Mouse (Mus musculus) heart, postnatal 36 days (tissue): ENCODE data around the gene Sgcb. TPM values are rescaled to one million over a fixed set of nuclear protein-coding genes. Genes with fewer than 3 reads are reported as not detected.
A peak's percentile ranks its signal among the peaks of the same experiment; 100 is the strongest.

Experiments used
- DNase-seq, 2 experiments: peaks; one replicate each; pipeline ENCODE4 v3.0.0; 2021 to 2022
- intact Hi-C: fragments of 180-260 bp; cut with DNase I; formaldehyde crosslinking; loops from one replicate; pipeline ENCODE4 v1.15.1; 2025
- total RNA-seq, 2 experiments: library from RNA; stranded (reverse); gene quantifications; 2 replicates each; pipeline ENCODE4 v1.2.3; 2021

The Sgcb gene
- total RNA-seq, 2 experiments from 2014 or later, result 97.5 to 103 TPM

GRCm38 (mm10) chr5:73637337-73638107 lies 10.1 kb downstream of the Sgcb start:
- no peak for DNase-seq
- intact Hi-C loops, result loop anchor here (1.0 kb wide), 1 partner anchor 206 kb away; no protein-coding TSS in a partner anchor

GRCm38 (mm10) chr5:73633141-73633540 lies 14.4 kb downstream of the Sgcb start:
- intact Hi-C loops, result loop anchor here (1.0 to 2.0 kb wide), 2 partner anchors 92 to 202 kb away; no protein-coding TSS in a partner anchor
- peak; percentile 70 to 82 for DNase-seq

- intact Hi-C loops, result loop anchor here (2.0 kb wide), 1 partner anchor 91 kb away; no protein-coding TSS in a partner anchor
- DNase-seq, result no peak
Measured at GRCm38 (mm10) chr5:73632291-73632690, 15.3 kb downstream of the Sgcb start, which contains the start of gene Lrrc66. Gene Lrrc66, minus strand, starts transcription at chr5:73632526.

GRCm38 (mm10) chr5:73631001-73631558 lies 16.5 kb downstream of the Sgcb start:
- intact Hi-C loops, result no loop called here

GRCm38 (mm10) chr5:73630141-73630540 lies 17.4 kb downstream of the Sgcb start:
- intact Hi-C loops, result no loop called here

More at GRCm38 (mm10) chr5:73631001-73631558, 16.5 kb downstream of the Sgcb start:
- DNase-seq, result no peak

GRCm38 (mm10) chr5:73627991-73628390 lies 19.6 kb downstream of the Sgcb start:
- intact Hi-C loops, result no loop called here
- DNase-seq, result no peak

More at GRCm38 (mm10) chr5:73630141-73630540, 17.4 kb downstream of the Sgcb start:
- no peak for DNase-seq

- intact Hi-C loops, result no loop called here
- DNase-seq, result no peak
Measured at GRCm38 (mm10) chr5:73627559-73627958, 20.0 kb downstream of the Sgcb start.

- intact Hi-C loops, result no loop called here
- no peak for DNase-seq
Measured at GRCm38 (mm10) chr5:73626842-73627241, 20.7 kb downstream of the Sgcb start.

- no peak for DNase-seq
- intact Hi-C loops, result no loop called here
Measured at GRCm38 (mm10) chr5:73625505-73625904, 22.1 kb downstream of the Sgcb start.

- DNase-seq, result no peak
- intact Hi-C loops, result no loop called here
Measured at GRCm38 (mm10) chr5:73618969-73619368, 28.6 kb downstream of the Sgcb start.

- DNase-seq, result no peak
Measured at GRCm38 (mm10) chr5:73615211-73615610, 32.4 kb downstream of the Sgcb start.

GRCm38 (mm10) chr5:73613296-73613695 lies 34.3 kb downstream of the Sgcb start:
- DNase-seq, result no peak
- intact Hi-C loops, result no loop called here

More at GRCm38 (mm10) chr5:73615211-73615610, 32.4 kb downstream of the Sgcb start:
- intact Hi-C loops, result no loop called here

GRCm38 (mm10) chr5:73611071-73611470 lies 36.5 kb downstream of the Sgcb start:
- intact Hi-C loops, result no loop called here
- no peak for DNase-seq

- intact Hi-C loops, result no loop called here
- DNase-seq, result no peak
Measured at GRCm38 (mm10) chr5:73604964-73605363, 42.6 kb downstream of the Sgcb start.

- intact Hi-C loops, result no loop called here
- no peak for DNase-seq
Measured at GRCm38 (mm10) chr5:73604542-73604941, 43.0 kb downstream of the Sgcb start.

GRCm38 (mm10) chr5:73602865-73603264 lies 44.7 kb downstream of the Sgcb start:
- intact Hi-C loops, result no loop called here
- DNase-seq, result no peak

- intact Hi-C loops, result no loop called here
- DNase-seq, result no peak
Measured at GRCm38 (mm10) chr5:73601361-73601763, 46.2 kb downstream of the Sgcb start.

- peak; percentile 19 to 20 for DNase-seq
- intact Hi-C loops, result no loop called here
Measured at GRCm38 (mm10) chr5:73599991-73600390, 47.6 kb downstream of the Sgcb start.

- DNase-seq, result peak; percentile 5 to 12
- intact Hi-C loops, result no loop called here
Measured at GRCm38 (mm10) chr5:73598943-73599695, 48.5 kb downstream of the Sgcb start.

- intact Hi-C loops, result no loop called here
- DNase-seq, result no peak
Measured at GRCm38 (mm10) chr5:73587119-73587518, 60.5 kb downstream of the Sgcb start.

- intact Hi-C loops, result no loop called here
- no peak for DNase-seq
Measured at GRCm38 (mm10) chr5:73586597-73586996, 61.0 kb downstream of the Sgcb start.
